10 mouse cellular contexts compared by ENCODE assay signal in the genomic region with DNA sequence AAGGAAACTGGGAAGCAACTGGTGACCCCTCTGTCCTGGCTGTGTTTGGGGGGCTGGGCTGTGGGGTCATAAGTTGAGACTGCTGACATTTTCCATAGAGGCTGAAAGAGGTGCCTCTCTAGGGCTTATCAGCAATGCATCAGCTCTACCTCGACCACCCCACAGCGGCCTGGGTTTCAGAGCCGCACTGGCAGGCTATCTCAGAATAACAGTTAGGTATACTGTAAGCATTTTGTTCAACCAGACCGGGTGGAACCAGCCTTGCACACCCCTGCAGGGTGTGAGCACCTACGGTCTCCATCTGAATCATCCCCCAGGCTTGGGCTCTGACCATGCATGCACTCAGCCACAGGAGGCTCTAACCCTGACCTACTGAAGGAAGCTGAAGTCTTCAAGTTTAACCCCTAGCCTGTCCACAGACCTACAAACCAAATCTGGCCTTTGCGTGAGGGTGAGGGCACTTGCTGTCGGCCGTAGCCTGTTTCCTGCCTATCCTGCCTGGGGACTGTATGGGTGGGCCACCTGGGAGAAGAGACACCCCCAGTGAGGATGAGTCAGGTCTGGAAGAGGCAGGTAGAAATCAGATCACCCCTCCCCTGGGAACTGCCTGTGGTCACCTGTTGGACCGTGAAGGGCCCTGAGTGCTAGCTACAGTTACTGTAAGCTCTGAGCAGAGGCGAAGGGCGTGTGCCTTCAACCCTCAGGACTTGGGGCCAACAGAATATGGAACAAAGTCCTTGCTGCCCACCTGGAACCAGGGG.
A peak's percentile ranks its signal among the peaks of the same experiment; 100 is the strongest.
DNase-seq lines count a peak whose midpoint lies in the region; ATAC-seq and TF ChIP-seq lines count a peak whose summit lies in the region.
"Had no signal": no experiment of that assay in that cellular context is flagged by ENCODE, and none has a peak within 500 bp of the region (broad histone marks: within the 10 kb centered on the region; RNA-seq: fewer than 3 reads in every experiment).

No protein-coding gene starts in this region.

- ATAC-seq in heart, embryonic 15.5 days (replicated peaks; ENCODE audit: insufficient number of reproducible peaks, insufficient read depth, low FRiP score, low read depth): no peak

- TF ChIP-seq CTCF in spleen, adult 2 months (IDR thresholded peaks at IDR 0.05; ENCODE audit: extremely low read depth, insufficient read depth, insufficient read length, insufficient replicate concordance): no peak
- no peak for TF ChIP-seq CTCF in small intestine, adult 2 months (IDR thresholded peaks at IDR 0.05; ENCODE audit: extremely low read depth, insufficient read length, insufficient replicate concordance, low read depth, low read length)

- no peak overlapping the region; the same call in 1 of the 2 replicates for H3K4me2 ChIP-seq in heart, embryonic 15.5 days

- H3K4me3 ChIP-seq in heart, embryonic 15.5 days: no peak overlapping the region
- H3K4me3 ChIP-seq in spleen, adult 2 months (ENCODE audit: extremely low read depth, insufficient read depth, insufficient read length): no peak overlapping the region
- H3K4me3 ChIP-seq in limb, embryonic 10.5 days: peak overlapping the region; percentile 38
- H3K4me3 ChIP-seq in small intestine, adult 2 months (ENCODE audit: low read depth, low read length): no peak overlapping the region

- H3K27ac ChIP-seq in heart, embryonic 15.5 days: peak overlapping the region; percentile 31
- peak overlapping the region; percentile 18; the same call in 1 of the 2 replicates for H3K27ac ChIP-seq in spleen, adult 2 months (ENCODE audit: insufficient read depth, low read length)
- H3K27ac ChIP-seq in limb, embryonic 10.5 days: peak overlapping the region; percentile 86
- peak overlapping the region; percentile 76 for H3K27ac ChIP-seq in small intestine, adult 2 months (ENCODE audit: insufficient read depth, low read depth, low read length)

- no peaks in the 10 kb centered on the region for H3K27me3 ChIP-seq in heart, embryonic 15.5 days
- no peaks in the 10 kb centered on the region for H3K27me3 ChIP-seq in spleen, adult 2 months (ENCODE audit: control insufficient read depth, insufficient read depth, low read length)
- H3K27me3 ChIP-seq in limb, embryonic 10.5 days (ENCODE audit: low read depth, poor library complexity, severe bottlenecking): no peaks in the 10 kb centered on the region
- no peaks in the 10 kb centered on the region for H3K27me3 ChIP-seq in small intestine, adult 2 months (ENCODE audit: control insufficient read depth, insufficient read depth, low read length)

- no peak for DNase-seq in heart, adult 11 months
- DNase-seq in spleen, adult 2 months (ENCODE audit: low read depth in 1 of 2, low spot score in 2 of 2): no peak
- DNase-seq in spleen, adult 18-20 months: no peak
- DNase-seq in limb, embryonic 10.5 days (ENCODE audit: low spot score): no peak
- no peak for DNase-seq in Muller cell, postnatal 12 days (ENCODE audit: inconsistent ontology term)
- no peak for DNase-seq in urinary bladder, adult 18-20 months (ENCODE audit: low spot score in 2 of 2)
- DNase-seq: cerebellum, postnatal 14 days; midbrain, embryonic 14.5 days had no signal

- TF ChIP-seq POLR2A in spleen, adult 2 months (IDR thresholded peaks at IDR 0.05; ENCODE audit: low read depth, low read length): no peak
- TF ChIP-seq POLR2A in small intestine, adult 2 months (IDR thresholded peaks at IDR 0.05; ENCODE audit: low read depth, low read length): no peak

- 70% methylated on average over 11 of the region's 11 CpGs for WGBS in heart, embryonic 15.5 days
- WGBS in spleen, adult 2 months: 40% methylated on average over 11 of the region's 11 CpGs
- 87% methylated on average over 11 of the region's 11 CpGs for WGBS in limb, embryonic 10.5 days
- 78% methylated on average over 11 of the region's 11 CpGs for WGBS in small intestine, adult 2 months

- H3K36me3 ChIP-seq in heart, embryonic 15.5 days: peaks cover 37% of the 10 kb centered on the region
- peaks cover 29% of the 10 kb centered on the region for H3K36me3 ChIP-seq in spleen, adult 2 months (ENCODE audit: control insufficient read depth, insufficient read depth, low read length)
- H3K36me3 ChIP-seq in limb, embryonic 10.5 days: peaks cover 52% of the 10 kb centered on the region
- H3K36me3 ChIP-seq in small intestine, adult 2 months (ENCODE audit: control insufficient read depth, insufficient read depth, low read length): peaks cover 35% of the 10 kb centered on the region

- peaks cover 55% of the 10 kb centered on the region for H3K4me1 ChIP-seq in heart, embryonic 15.5 days (replicated peaks)
- H3K4me1 ChIP-seq in spleen, adult 2 months (ENCODE audit: control insufficient read depth, insufficient read depth, insufficient read length): peaks cover 31% of the 10 kb centered on the region
- H3K4me1 ChIP-seq in limb, embryonic 10.5 days: peaks cover 60% of the 10 kb centered on the region
- peaks cover 23% of the 10 kb centered on the region; the same call in 1 of the 2 replicates for H3K4me1 ChIP-seq in small intestine, adult 2 months (ENCODE audit: control insufficient read depth, insufficient read depth, insufficient read length, low read length)

- H3K9ac ChIP-seq in heart, embryonic 15.5 days: no peak overlapping the region

- H3K9me3 ChIP-seq in heart, embryonic 15.5 days (replicated peaks): no peaks in the 10 kb centered on the region
- H3K9me3 ChIP-seq in limb, embryonic 10.5 days (replicated peaks): no peaks in the 10 kb centered on the region

Comparison
In these comparisons a context has a peak if more than half of its experiments do, and no peak if none do; other contexts are left out.
1. H3K27ac ChIP-seq: peak in every context shown above with its lines; median percentile 86 in limb, embryonic 10.5 days; 76 in small intestine, adult 2 months; 31 in heart, embryonic 15.5 days; 18 in spleen, adult 2 months.